Mouse (Mus musculus) kidney, adult 9 months (tissue): ENCODE measurements at regions not wholly inside any gene's neighbourhood (a gene's known extent, or its start where the extent isn't known, plus 50 kb on each side); places are given as distances from the start of the nearest gene placed in this dataset.
"Not testable (repeated sequence)": the region's sequence is repeated elsewhere in the genome, so short reads cannot be mapped to it uniquely, and the experiment has no call there.

ENCODE experiments used
- DNase-seq: peaks from one replicate; pipeline ENCODE4 v3.0.0; 2022

DNA sequence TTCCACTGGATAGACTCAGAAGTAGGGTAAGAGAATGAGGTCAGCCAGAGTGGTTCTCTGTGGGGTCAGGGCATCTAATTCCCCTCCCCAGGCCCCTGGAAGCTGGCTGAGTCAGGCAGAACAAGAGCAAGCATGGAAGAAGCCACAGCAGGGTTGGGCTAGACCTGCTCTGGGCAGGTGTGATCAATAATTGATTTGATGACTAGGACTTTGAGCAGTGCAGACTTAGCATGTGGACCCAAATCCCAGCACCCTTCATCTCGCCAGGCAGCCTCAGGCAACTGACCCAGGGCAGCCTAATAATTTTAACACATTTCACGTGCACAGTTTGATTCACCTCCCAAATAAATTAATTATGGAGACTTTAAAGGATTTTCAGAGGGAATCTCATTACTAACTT is 67.2 kb downstream of the Qdpr start:
- DNase-seq, result no peak

DNA sequence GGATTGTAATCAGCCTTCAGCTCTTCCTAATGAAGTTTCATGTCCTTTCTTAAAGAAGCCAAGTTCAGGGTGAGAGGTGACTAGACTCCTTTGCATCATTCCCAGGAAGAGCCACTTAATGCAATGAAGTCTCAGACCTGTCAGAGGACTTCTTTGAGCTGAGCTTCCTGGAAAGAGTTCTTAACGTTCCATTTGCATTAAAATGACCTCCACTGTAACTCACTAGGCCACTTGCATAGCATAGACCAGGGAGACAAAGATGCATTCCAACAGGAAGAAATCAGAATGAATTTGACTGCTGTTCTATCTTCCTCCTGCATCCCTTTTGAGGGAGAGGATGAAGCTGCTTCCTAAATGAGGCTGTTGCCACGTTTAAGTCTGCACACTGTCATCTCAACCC is 71.5 kb downstream of the Qdpr start:
- no peak for DNase-seq

DNA sequence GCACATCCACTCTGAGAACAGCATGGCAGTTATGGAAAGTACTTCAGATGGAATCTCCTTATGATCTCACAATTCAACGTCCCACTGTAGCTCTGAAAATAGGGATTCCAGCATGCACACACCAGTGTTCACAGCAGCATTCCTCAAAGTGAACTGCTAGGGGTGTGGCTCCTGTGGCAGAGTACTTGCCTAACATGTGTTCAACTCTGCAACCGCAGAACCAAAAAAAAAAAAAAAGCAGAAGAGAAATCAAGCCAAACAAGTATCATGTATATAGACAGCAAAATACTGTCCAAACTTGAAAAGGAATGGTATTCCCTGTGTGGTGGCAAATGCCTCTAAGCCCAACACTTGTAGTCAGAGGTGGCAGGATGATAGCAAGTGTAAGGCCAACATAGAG is 77.0 kb downstream of the Qdpr start:
- DNase-seq, result no peak

DNA sequence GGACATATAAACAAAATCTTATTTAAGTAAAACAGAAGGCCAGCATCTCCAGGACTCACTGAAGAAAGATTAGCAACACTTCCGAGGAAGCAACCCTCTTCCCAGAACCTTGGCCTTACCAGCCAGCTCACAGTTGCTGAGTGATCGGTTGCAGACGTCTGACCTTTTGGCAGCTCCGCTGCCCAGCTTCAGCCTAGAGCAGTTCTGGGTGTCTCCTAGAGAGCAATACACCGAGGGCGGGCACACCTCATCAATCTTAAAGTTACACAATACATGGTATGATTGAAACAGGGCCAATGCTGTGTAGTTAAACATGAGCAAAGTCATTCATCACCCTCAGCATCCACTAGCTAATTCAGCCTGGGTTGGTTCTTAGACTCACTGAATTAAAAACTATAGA is 81.6 kb downstream of the Qdpr start:
- no peak for DNase-seq

DNA sequence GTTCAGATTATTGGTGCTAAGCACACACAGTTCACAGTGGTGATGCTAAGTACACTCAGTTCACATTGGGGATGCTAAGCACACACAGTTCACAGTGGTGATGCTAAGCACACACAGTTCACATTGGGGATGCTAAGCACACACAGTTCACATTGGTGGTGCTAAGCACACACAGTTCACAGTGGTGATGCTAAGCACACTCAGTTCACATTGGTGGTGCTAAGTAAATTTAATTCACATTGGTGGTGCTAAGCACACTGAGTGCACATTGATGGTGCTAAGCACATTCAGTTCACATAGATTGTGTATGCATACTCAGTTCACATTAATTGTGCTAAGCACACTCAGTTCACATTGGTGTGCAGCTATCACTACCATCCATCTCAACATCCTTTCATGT is 89.8 kb downstream of the Qdpr start:
- DNase-seq, result no peak

DNA sequence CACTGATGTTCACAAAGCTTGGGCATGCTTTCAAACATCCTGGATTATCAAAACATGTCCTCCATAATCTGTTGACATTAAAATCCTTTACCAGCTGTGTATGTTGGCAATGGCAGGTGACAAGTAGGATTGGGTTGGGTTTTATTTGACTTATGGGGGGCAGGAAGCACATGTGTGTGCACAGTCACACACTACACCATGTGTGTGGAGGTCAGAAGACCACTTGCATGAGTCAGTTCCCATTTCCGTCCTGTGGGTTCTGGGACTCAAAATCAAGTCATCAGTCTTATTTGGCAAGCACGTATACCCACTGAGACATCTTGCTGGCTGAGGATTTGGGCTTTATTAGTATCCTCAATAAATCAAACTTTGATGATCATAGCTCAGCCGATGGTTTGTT is 109.6 kb downstream of the Qdpr start:
- no peak for DNase-seq

DNA sequence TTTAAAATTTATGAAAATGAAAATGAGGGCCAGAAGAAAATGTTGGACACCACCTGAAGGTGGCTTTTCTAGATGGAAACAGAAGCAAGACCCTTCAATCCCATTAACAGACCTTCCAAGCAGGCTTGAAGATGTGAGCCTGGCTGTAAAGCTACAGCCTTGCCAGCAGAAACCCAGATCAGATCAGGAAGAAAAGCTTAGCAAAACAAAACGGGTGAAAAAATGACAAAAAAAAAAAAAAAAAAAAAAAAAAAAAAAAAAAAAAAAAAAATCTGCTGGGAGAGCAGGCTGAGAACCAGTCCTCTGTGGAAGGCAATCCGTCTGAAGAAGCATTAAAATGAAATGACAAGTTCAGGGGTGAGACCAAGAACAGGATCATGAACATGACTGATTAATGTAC is 113.2 kb downstream of the Qdpr start:
- DNase-seq, result no peak

DNA sequence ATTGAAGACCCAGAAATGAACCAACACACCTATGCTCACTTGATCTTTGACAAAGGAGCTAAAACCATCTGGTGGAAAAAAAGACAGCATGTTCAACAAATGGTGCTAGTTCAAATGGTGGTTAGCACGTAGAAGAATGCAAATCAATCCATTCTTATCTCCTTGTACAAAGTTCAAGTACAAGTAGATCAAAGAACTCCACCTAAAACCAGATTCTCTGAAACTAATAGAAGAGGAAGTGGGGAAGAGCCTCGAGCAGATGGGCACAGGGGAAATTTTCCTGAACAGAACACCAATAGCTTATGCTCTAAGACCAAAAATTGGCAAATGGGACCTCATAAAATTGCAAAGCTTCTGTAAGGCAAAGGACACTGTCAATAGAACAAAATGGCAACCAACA is 125.6 kb downstream of the Qdpr start:
- DNase-seq, result not testable (repeated sequence)

DNA sequence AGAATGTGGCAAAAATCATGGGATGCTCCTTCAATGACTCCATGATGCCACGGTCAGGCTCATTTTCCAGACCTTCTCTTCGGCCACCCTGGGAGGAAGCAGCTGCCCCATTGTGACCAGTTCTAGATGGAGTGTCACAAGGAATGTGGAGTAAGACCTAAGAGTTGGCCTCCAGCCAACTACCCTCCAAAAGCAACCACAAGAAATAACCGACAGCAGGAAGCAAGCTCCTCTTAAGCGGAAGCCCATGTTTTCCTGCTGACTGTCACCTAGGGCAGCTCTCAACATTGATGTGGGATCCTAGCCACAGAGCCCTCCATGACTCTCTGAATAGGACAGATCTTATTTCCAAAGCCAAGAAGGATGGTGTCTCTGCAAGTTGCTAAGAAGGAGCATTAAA is 126.5 kb downstream of the Qdpr start:
- DNase-seq, result peak; percentile 57

DNA sequence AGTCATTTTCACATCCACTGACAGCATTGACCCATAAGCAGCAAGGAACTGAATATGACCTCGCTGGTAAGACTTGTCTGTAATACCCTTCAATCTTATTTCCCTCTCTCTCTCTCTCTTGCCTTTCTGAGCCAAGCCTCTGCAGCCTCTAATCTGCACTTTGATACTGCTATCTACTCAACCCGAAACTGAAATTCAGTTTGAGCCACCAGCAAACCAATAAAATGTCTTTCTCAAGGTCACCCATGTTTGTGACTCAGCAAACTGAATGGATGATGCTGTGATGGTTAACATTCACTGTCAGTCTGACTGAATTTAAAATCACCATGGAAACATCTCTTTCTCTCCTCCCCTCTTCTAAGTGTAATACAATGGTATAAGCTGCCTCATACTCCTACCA is 132.0 kb downstream of the Qdpr start:
- no peak for DNase-seq

DNA sequence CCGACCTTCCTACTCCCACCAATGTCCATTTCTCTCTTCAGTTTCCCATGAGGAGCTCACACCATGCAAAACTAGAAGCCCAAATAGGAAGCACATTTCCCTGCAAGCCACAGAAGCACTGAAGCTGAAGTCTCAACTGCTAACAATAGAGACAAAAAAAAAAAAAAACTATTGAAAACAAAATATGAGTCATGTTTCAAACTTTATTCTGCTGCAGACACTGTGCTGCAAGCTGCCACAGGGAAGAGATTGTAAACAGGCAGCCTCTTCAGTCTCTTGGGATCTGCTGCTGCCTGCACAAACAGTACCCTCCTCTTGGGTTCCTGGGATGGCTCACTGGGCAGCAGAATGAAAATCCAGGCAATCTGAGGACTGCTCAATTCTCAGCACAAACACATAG is 148.9 kb downstream of the Qdpr start:
- DNase-seq, result peak; percentile 17

DNA sequence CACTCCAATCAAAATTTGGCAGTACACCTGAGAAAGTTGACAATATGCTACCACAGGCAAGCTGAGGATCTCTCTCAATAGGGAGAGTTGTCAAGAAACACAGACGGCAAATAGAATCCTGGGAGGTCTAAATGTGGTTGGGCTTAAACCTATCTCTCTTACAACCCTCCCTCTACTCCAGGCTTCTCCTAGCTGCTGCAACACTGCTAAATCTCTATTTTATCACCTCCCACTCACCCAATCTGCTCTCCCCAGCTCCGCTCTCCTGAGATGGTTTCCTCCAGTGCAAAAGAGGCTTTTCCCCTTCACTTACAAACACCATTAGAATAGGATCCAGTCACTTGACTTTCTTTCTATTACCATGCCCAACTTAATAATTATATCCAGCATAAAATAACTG is 151.2 kb downstream of the Qdpr start:
- no peak for DNase-seq

DNA sequence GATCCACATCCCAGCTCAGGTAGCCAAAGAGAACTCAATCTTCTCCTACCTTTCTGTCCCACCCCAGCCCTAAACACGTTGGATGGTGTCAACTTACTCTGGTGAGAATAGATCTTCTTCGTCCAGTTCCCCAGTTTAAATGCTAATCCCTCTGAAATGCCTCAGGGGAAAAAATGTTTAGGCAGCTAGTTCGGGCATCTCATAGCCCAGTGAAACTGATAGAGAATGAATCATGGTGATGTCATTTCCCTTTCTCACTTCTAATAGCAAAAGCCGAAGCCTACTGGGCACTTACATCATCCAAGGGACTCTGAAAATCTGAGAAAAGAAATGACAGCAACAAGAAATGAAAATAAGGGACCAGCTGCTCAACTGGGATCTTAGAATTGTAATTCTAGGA is 154.9 kb downstream of the Qdpr start:
- no peak for DNase-seq

DNA sequence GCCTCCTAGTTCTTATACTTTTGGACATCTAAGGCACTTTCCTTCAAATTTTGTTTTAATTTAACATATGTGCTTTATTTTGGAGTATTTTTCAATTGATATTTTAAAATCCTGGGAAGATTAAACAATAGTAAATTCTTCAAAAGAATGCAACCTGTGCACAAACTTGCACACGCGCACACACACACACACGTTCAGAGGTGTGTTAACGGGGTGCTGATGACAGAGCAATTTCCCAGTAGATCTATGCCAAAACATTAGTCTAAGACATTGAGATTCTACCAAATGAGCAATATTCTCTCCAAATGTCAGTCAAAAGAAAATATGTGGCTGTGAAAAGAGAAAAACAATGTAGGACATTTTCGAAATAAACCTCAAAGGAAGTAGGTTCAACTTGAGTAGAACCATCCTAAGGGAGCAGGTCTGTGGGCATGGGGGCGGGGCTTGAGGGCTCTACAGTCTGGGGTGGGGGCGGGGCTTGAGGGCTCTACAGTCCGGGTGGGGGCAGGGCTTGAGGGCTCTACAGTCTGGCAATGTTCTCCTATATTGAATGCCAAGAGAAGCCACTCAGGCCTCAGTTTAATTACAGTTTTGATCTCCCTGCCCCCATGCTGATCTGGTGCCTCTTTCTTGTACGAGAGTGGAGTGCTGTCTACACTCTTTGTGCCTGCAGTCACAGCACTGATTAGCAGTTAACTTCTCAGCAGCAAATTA is 157.0 kb downstream of the Qdpr start:
- no peak for DNase-seq

DNA sequence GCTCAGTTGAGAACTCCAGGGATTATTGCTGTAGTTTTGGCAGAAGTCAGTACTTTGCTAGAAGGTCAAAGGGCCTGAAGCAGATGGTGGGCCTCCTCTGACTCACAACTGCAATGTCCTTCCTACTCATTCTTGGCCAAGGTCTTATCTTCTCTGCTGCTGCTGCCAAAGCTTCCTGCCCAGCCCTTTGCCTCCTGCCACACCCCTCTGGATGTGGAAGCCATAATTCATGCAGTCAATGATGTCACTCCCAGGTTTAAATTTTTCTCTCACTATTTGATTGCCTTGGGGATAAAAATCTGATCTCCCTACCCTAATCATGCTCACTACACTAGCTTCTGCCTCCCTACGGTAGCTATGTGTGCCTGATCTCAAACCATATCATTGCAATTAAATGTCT is 157.7 kb downstream of the Qdpr start:
- DNase-seq, result peak; percentile 78

DNA sequence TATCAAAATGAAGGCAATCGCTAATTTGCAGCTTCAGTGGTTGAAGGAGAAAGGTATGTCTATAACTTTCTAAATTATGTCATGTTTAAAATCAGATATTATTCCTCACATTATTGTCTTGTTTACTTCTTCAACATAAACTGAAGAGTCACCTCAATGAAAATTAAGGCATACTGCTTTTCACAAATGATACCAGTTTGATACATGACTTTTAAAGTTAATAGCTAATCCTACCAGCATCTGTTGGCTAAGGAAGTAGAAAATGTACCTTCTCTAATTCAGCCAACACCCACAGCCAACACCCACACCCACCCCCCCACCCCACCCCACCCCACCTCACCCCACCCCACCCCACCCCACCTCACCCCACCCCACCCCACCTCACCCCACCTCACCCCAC is 158.3 kb downstream of the Qdpr start:
- DNase-seq, result no peak

DNA sequence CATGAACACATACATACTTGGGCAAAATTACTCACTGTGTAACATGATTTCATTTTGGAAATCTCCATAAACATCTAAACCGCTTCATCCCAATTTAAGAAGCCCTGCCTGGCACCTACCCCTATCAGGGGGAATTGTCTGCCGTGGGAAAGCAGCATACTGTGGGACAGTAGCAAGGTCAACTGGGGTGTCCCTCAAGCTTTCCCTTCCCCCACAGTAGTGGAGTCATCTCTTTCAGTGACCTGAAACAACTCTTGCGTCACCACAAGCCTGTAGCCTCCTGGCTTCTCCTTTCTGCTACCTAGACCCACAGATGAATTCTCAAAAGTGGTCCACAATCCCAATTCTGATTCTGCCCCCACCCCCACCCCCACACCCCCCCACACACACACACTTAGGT is 158.8 kb downstream of the Qdpr start:
- DNase-seq, result no peak

DNA sequence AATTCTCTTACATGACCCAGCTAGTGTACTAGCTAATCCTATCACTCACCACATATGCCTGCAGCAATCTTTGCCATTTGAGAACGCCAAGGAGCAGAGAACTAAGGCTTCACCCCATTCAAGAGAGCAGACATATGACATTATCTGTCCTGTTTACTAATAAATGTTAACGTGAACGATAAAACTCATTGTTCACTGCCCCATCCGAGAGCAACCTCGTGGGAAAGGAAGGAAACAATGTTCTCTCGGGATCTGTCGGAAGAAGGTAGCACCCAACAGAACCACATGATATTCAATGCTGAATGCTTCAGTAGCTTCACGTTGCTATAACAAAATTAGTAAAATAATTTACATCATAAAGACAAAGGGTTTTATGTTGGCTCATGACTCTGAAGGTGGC is 163.6 kb downstream of the Qdpr start:
- DNase-seq, result no peak

DNA sequence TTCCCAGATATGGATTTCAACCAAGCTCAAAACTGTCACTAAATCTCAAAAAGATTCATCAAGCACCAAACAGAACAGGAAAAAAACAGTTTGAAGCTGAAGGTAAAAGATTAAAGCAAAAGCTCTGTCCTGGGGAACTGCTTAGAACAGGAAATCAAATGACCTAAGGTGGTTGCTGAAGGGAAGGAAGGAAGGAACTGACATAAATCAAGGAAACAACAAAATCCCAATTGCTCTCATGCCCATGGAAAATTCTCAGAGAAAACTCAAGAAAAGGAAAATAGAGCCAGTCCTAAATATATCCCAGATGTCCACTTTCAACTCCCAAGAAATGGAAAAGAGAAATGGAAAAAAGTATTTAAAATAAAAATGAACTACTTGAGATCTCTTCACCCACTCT is 165.4 kb downstream of the Qdpr start:
- DNase-seq, result peak; percentile 59

DNA sequence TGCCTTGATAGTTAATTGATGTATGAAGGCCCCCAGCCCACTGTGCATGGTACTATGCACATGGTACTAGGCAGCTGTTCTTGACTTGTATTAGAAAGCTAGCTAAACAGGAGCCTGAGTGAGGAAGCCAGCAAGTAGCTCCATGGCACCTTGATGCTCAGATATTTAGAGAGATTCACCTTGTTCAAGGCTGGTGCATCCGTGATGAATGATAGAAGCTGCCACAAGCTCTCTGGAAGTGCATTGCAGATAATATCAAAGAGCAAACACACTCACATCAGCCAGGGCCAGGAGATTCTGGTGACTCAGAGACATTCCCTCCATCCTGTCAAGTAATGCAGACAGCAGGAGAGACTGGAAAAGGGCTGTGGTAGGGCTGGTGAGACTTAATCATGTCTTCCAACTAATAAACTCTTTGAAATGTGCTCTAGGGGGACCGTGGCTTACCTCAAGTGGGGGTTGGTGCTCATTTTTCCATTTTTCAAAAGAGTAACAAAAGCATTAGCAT is 166.1 kb downstream of the Qdpr start:
- DNase-seq, result no peak

DNA sequence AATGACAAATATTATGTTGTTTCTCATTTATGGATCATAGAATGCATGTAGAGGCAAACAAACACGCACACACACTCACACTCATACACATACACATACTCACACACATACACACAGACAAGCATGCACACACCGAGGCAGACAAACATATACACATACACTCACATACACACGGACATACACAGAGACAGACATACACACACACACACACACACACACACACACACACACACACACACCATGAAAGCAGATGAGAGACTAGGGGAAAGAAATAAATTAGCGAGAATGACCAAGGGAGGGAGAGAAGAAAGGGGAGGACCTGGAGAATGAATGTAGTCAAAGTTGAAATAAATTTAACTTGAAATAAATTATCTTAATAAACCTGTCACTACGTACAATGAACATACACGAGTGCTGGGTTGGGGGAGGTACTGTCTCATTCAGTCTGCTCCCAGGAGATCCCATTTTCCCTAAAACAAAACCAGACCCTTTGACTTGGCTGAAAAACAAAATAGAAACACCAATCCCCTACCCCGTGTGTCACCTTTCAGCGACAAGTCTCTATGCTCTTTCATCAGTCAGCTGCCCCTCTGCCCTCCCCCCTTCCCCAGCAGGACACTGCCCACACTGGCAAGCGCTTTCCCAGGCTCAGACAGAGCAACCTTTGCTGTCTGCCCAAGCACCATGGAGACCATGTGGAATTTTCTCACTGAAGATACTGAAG is 167.7 kb downstream of the Qdpr start:
- no peak for DNase-seq

DNA sequence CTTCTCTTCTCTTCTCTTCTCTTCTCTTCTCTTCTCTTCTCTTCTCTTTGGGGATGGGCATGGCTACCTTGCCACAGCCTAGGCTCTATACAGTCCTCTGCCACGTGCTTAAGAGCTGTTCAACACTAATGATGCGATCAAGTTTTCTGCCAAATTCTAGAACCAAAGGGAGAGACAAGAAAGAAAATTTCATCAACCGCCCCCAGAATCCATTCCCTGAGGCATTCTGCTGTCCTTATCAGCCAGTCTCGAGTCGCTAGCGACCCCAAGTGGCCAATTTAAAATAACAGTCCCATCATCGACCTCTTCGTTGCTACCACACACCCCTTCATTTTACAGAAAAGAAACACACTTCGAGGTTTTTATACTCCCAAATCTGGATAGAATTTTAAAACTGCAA is 171.5 kb downstream of the Qdpr start:
- DNase-seq, result peak; percentile 80

DNA sequence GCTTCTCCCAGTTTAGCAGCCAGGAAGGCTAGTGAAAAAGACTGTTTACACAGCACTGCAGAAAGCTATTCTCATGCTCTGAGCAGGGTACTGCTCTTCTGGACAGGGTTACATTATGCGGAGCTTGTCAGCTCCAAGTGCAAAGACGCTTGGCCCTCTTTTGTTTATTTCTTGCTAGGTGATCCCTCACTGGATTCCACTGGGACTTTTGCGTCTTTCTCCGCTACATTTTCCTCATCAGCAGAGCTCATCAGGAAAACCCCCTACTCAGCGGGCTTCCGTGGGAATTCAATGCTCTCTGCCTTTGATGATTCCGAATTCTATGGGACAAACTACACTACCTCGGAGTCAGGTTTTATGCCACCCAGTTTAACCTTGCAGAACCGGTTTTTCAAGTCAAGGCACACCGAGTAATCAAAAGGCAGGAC is 172.0 kb downstream of the Qdpr start:
- no peak for DNase-seq

DNA sequence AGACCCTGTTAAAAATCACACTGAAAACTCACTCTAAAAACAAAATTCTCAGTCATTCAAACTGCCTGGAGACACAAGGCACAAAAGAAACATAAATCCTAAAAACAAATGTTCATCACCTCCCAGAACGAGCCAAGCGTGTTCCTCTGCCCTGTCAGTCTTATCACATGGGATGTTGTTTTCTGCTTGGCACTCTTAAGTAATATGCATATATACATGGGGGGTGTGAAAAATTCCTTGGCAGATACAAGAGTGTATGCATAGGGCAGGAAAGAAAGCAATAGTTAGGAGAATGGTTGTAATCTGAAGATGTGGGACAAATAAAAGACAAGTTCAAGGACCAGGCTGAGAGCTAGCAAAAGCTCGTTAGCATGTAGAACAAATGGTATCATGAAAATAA is 179.4 kb downstream of the Qdpr start:
- no peak for DNase-seq

DNA sequence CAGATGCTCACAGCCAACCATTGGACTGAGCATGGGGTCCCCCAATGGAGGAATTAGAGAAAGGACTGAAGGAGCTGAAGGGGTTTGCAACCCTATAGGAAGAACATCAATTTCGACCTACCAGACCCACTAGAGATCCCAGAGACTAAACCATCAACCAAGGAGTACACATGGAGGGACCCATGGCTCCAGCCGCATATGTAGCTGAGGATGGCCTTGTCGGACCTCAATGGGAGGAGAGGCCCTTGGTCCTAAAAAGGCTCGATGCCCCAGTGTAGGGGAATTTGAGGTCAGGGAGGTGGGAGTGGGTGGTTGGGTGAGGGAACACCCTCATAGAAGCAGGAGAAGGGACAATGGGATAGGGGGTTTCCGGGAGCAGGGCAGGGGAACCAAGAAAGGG is 180.6 kb downstream of the Qdpr start:
- no peak for DNase-seq
